Mouse (Mus musculus): ENCODE results near the gene Mast3. TPM values are rescaled to one million over a fixed set of nuclear protein-coding genes. Genes with fewer than 3 reads are reported as not detected.
A peak's percentile ranks its signal among the peaks of the same experiment; 100 is the strongest.

Gene Mast3
- polyA plus RNA-seq, 1 experiment from 2014 or later: 18.3 TPM

GRCm38 (mm10) chr8:70787941-70788667, 16.8 kb downstream of the Mast3 start:
- H3K36me3 ChIP-seq: peaks cover 63% of the 10 kb centered on the region
- peaks cover 12% of the 10 kb centered on the region; the same call in 1 of the 2 replicates for H3K27me3 ChIP-seq
- H3K4me1 ChIP-seq (replicated peaks): peaks cover 28% of the 10 kb centered on the region
- 0 out of 2 replicates have a peak overlapping the region, but pooled peaks have one; percentile 5 for H3K4me2 ChIP-seq (replicated peaks)
- H3K9ac ChIP-seq (replicated peaks): peak overlapping the region; percentile 33; the same call in 1 of the 2 replicates
- H3K27ac ChIP-seq: no peak overlapping the region
- no peak for ATAC-seq
- no peaks in the 10 kb centered on the region for H3K9me3 ChIP-seq
- H3K4me3 ChIP-seq (replicated peaks): no peak overlapping the region
- whole genome bisulfite sequencing: 19% methylated on average over 30 of the region's 30 CpGs

GRCm38 (mm10) chr8:70787051-70787445, 17.8 kb downstream of the Mast3 start:
- H3K4me1 ChIP-seq (replicated peaks): peaks cover 21% of the 10 kb centered on the region
- H3K4me2 ChIP-seq (replicated peaks): no peak overlapping the region
- no peaks in the 10 kb centered on the region for H3K9me3 ChIP-seq
- no peak overlapping the region for H3K27ac ChIP-seq
- H3K9ac ChIP-seq (replicated peaks): no peak overlapping the region
- peaks cover 68% of the 10 kb centered on the region for H3K36me3 ChIP-seq
- H3K4me3 ChIP-seq (replicated peaks): no peak overlapping the region
- 93% methylated on average over 3 of the region's 3 CpGs for WGBS
- ATAC-seq: no peak
- peaks cover 12% of the 10 kb centered on the region; the same call in 1 of the 2 replicates for H3K27me3 ChIP-seq

- Histone ChIP-seq H3K9ac (replicated peaks) (no peak overlapping the region), H3K27me3 (peaks cover 12% of the 10 kb centered on the region; the same call in 1 of the 2 replicates), H3K4me1 (replicated peaks) (peaks cover 16% of the 10 kb centered on the region), H3K4me2 (replicated peaks) (no peak overlapping the region), H3K9me3 (no peaks in the 10 kb centered on the region), H3K4me3 (replicated peaks) (no peak overlapping the region), H3K27ac (no peak overlapping the region), H3K36me3 (peaks cover 73% of the 10 kb centered on the region)
- 86% methylated on average over 25 of the region's 25 CpGs for WGBS
- no peak for ATAC-seq
Measured at GRCm38 (mm10) chr8:70786291-70787050, 18.4 kb downstream of the Mast3 start.

GRCm38 (mm10) chr8:70780093-70780492, 24.8 kb downstream of the Mast3 start:
- Histone ChIP-seq H3K4me3 (replicated peaks) (no peak overlapping the region), H3K27ac (no peak overlapping the region), H3K4me1 (replicated peaks) (peaks cover 24% of the 10 kb centered on the region), H3K36me3 (peaks cover 62% of the 10 kb centered on the region), H3K9me3 (no peaks in the 10 kb centered on the region), H3K4me2 (replicated peaks) (no peak overlapping the region), H3K27me3 (no peaks in the 10 kb centered on the region), H3K9ac (replicated peaks) (0 out of 2 replicates have a peak overlapping the region, but pooled peaks have one; percentile 19)
- 85% methylated on average over 11 of the region's 11 CpGs for WGBS
- ATAC-seq: no peak

- H3K36me3 ChIP-seq: peaks cover 67% of the 10 kb centered on the region
- peak within 1 kb of the TSS; percentile 87 for H3K4me2 ChIP-seq (replicated peaks)
- H3K4me3 ChIP-seq (replicated peaks): peak within 1 kb of the TSS; percentile 82
- WGBS: under 1% methylated on average over 94 of the region's 94 CpGs
- H3K9ac ChIP-seq (replicated peaks): peak within 1 kb of the TSS; percentile 98
- peaks cover 47% of the 10 kb centered on the region for H3K4me1 ChIP-seq (replicated peaks)
- ATAC-seq: peak; percentile 94
- H3K27me3 ChIP-seq: no peaks in the 10 kb centered on the region
- no peaks in the 10 kb centered on the region for H3K9me3 ChIP-seq
- peak within 1 kb of the TSS; percentile 96 for H3K27ac ChIP-seq
Measured at GRCm38 (mm10) chr8:70776496-70777444, 28.1 kb downstream of the Mast3 start, which contains the start of gene Pik3r2. TSS of gene Pik3r2 (minus strand) at chr8:70776713.

GRCm38 (mm10) chr8:70775851-70776495, 28.9 kb downstream of the Mast3 start:
- 3% methylated on average over 34 of the region's 34 CpGs for WGBS
- peaks cover 47% of the 10 kb centered on the region for H3K4me1 ChIP-seq (replicated peaks)
- peaks cover 67% of the 10 kb centered on the region for H3K36me3 ChIP-seq

GRCm38 (mm10) chr8:70775227-70775626, 29.6 kb downstream of the Mast3 start:
- WGBS: 84% methylated on average over 5 of the region's 5 CpGs
- peak overlapping the region; percentile 98 for H3K9ac ChIP-seq (replicated peaks)
- peaks cover 67% of the 10 kb centered on the region for H3K36me3 ChIP-seq
- no peak for ATAC-seq
- peak overlapping the region; percentile 87 for H3K4me2 ChIP-seq (replicated peaks)
- no peaks in the 10 kb centered on the region for H3K27me3 ChIP-seq
- H3K9me3 ChIP-seq: no peaks in the 10 kb centered on the region
- peak overlapping the region; percentile 82 for H3K4me3 ChIP-seq (replicated peaks)
- peaks cover 47% of the 10 kb centered on the region for H3K4me1 ChIP-seq (replicated peaks)
- H3K27ac ChIP-seq: no peak overlapping the region

More at GRCm38 (mm10) chr8:70775851-70776495, 28.9 kb downstream of the Mast3 start:
- ATAC-seq: peak; percentile 0; the same call in 1 of the 2 replicates
- no peaks in the 10 kb centered on the region for H3K9me3 ChIP-seq
- H3K9ac ChIP-seq (replicated peaks): peak overlapping the region; percentile 98
- H3K27ac ChIP-seq: peak overlapping the region; percentile 96
- peak overlapping the region; percentile 82 for H3K4me3 ChIP-seq (replicated peaks)
- peak overlapping the region; percentile 87 for H3K4me2 ChIP-seq (replicated peaks)
- no peaks in the 10 kb centered on the region for H3K27me3 ChIP-seq

- ATAC-seq: no peak
- Histone ChIP-seq H3K9me3 (no peaks in the 10 kb centered on the region), H3K4me2 (replicated peaks) (peak overlapping the region; percentile 87), H3K4me1 (replicated peaks) (peaks cover 47% of the 10 kb centered on the region), H3K36me3 (peaks cover 67% of the 10 kb centered on the region), H3K9ac (replicated peaks) (peak overlapping the region; percentile 98), H3K27ac (no peak overlapping the region; the same call in 1 of the 2 replicates), H3K27me3 (no peaks in the 10 kb centered on the region), H3K4me3 (replicated peaks) (peak overlapping the region; percentile 82)
- WGBS: 96% methylated on average over 18 of the region's 18 CpGs
Measured at GRCm38 (mm10) chr8:70774740-70775139, 30.1 kb downstream of the Mast3 start.

GRCm38 (mm10) chr8:70773833-70774232, 31.0 kb downstream of the Mast3 start:
- H3K27ac ChIP-seq: peak overlapping the region; percentile 60; the same call in 1 of the 2 replicates
- 77% methylated on average over 9 of the region's 9 CpGs for WGBS
- H3K27me3 ChIP-seq: no peaks in the 10 kb centered on the region
- peaks cover 67% of the 10 kb centered on the region for H3K36me3 ChIP-seq
- H3K4me1 ChIP-seq (replicated peaks): peaks cover 50% of the 10 kb centered on the region
- H3K4me3 ChIP-seq (replicated peaks): 0 out of 2 replicates have a peak overlapping the region, but pooled peaks have one; percentile 82
- ATAC-seq: no peak
- H3K9ac ChIP-seq (replicated peaks): peak overlapping the region; percentile 98
- peak overlapping the region; percentile 21 for H3K4me2 ChIP-seq (replicated peaks)
- H3K9me3 ChIP-seq: no peaks in the 10 kb centered on the region

GRCm38 (mm10) chr8:70773410-70773809, 31.4 kb downstream of the Mast3 start:
- H3K36me3 ChIP-seq: peaks cover 68% of the 10 kb centered on the region

More at GRCm38 (mm10) chr8:70773410-70773809, 31.4 kb downstream of the Mast3 start:
- Histone ChIP-seq H3K27me3 (no peaks in the 10 kb centered on the region), H3K9me3 (no peaks in the 10 kb centered on the region), H3K4me3 (replicated peaks) (no peak overlapping the region), H3K4me2 (replicated peaks) (peak overlapping the region; percentile 21), H3K4me1 (replicated peaks) (peaks cover 46% of the 10 kb centered on the region), H3K27ac (peak overlapping the region; percentile 60; the same call in 1 of the 2 replicates), H3K9ac (replicated peaks) (peak overlapping the region; percentile 98)
- no peak for ATAC-seq
- WGBS: 81% methylated on average over 5 of the region's 5 CpGs
